Mouse (Mus musculus) urinary bladder, adult 18-20 months (tissue): ENCODE results near the gene Fmnl2.

ENCODE experiments used
- DNase-seq, 2 experiments: peaks; one replicate each; pipeline ENCODE4 v3.0.0; 2022; ENCODE audit warnings: low spot score in 2 of 2, mixed read lengths in 2 of 2

Fmnl2 gene

GRCm38 (mm10) chr2:52986354-52986753, 128.7 kb downstream of the Fmnl2 start:
- DNase-seq: no peak

GRCm38 (mm10) chr2:52987035-52987434, 129.4 kb downstream of the Fmnl2 start:
- DNase-seq: no peak

- no peak for DNase-seq
Measured at GRCm38 (mm10) chr2:52987637-52988295, 130.1 kb downstream of the Fmnl2 start.

GRCm38 (mm10) chr2:52989316-52989715, 131.7 kb downstream of the Fmnl2 start:
- no peak for DNase-seq

- peak in 1 of 2 experiments; percentile 23 for DNase-seq
Measured at GRCm38 (mm10) chr2:52990874-52991687, 133.4 kb downstream of the Fmnl2 start.

- DNase-seq: no peak
Measured at GRCm38 (mm10) chr2:52991688-52992194, 134.1 kb downstream of the Fmnl2 start.

- DNase-seq: no peak
Measured at GRCm38 (mm10) chr2:52993241-52993640, 135.6 kb downstream of the Fmnl2 start.

GRCm38 (mm10) chr2:52994526-52994925, 136.9 kb downstream of the Fmnl2 start:
- DNase-seq: no peak

GRCm38 (mm10) chr2:52997955-52998750, 140.5 kb downstream of the Fmnl2 start:
- DNase-seq: peak in 1 of 2 experiments; percentile 48

GRCm38 (mm10) chr2:52999524-52999969, 141.9 kb downstream of the Fmnl2 start:
- DNase-seq: no peak

GRCm38 (mm10) chr2:53000446-53000845, 142.8 kb downstream of the Fmnl2 start:
- DNase-seq: no peak

- DNase-seq: no peak
Measured at GRCm38 (mm10) chr2:53006161-53006560, 148.5 kb downstream of the Fmnl2 start.

GRCm38 (mm10) chr2:53007142-53007541, 149.5 kb downstream of the Fmnl2 start:
- DNase-seq: peak in 1 of 2 experiments; percentile 21

GRCm38 (mm10) chr2:53013051-53013450, 155.4 kb downstream of the Fmnl2 start:
- DNase-seq: no peak

GRCm38 (mm10) chr2:53014451-53014850, 156.8 kb downstream of the Fmnl2 start:
- DNase-seq: no peak

- DNase-seq: no peak
Measured at GRCm38 (mm10) chr2:53022982-53023381, 165.3 kb downstream of the Fmnl2 start.

GRCm38 (mm10) chr2:53026056-53026769, 168.6 kb downstream of the Fmnl2 start:
- DNase-seq: no peak

- no peak for DNase-seq
Measured at GRCm38 (mm10) chr2:53028868-53029267, 171.2 kb downstream of the Fmnl2 start.

- no peak for DNase-seq
Measured at GRCm38 (mm10) chr2:53029716-53030431, 172.2 kb downstream of the Fmnl2 start.

GRCm38 (mm10) chr2:53030432-53030826, 172.8 kb downstream of the Fmnl2 start:
- DNase-seq: no peak

- no peak for DNase-seq
Measured at GRCm38 (mm10) chr2:53038253-53038652, 180.6 kb downstream of the Fmnl2 start.
